Mouse (Mus musculus) liver, adult 2 months (tissue): ENCODE results near the gene Gpkow.

Experiments
- CTCF ChIP-seq: fragments of 200-500 bp; IDR thresholded peaks from 2 replicates; pipeline ENCODE4 v1.5.1; 2011; ENCODE audit warnings: low read depth, low read length, control low read depth
- POLR2A ChIP-seq: fragments of 200-500 bp; IDR thresholded peaks from 2 replicates; pipeline ENCODE4 v1.6.1; 2011; ENCODE audit warnings: low read length, control low read depth; ENCODE audit not compliant: insufficient read depth; ENCODE audit errors: extremely low read depth

DNA sequence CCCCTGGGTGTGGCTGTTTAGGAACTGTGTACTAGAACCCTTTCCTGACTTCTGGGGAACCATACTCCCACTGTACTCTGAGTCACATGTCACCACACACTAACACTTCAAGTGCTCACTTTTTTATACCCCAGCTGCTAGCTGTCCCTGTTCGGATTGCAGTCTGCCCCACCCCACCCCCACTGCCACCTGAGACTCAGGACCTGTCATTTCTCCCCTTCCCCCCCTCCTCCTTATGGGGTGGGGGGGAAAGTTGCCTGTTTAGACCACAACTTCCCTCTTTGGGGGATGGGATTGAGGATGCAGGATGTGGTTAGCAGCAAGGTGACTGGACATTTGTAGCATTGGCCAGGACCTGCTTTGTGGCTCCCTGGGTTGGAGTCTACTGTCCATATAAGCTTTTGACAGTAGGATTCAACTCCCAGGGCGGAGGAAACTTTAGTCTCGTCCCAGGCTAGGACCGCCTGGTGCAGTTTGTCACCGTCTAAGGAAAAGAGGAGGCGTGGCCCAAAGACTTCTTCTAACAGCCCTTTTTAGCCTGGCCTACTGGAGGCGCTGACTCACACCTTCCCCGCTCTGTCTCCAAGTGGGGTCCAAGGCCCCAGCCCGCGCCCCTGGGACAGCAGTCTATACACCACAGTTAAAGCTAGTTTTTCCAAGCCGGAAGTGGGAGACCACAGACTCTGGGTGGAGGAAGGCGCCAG lies 23.2 kb upstream of the Gpkow start:
- TF ChIP-seq CTCF (no peak), POLR2A (no peak)
